Mouse (Mus musculus) testis, adult 2 months (tissue): Measurements from ENCODE around the gene 1700113H08Rik.

ENCODE experiments used
- CTCF ChIP-seq: fragments of 200-500 bp; IDR thresholded peaks from 2 replicates; pipeline ENCODE4 v1.5.1; 2012; ENCODE audit warnings: low read depth, mild to moderate bottlenecking, inconsistent platforms, low read length, moderate library complexity; ENCODE audit not compliant: control insufficient read depth, insufficient read depth, insufficient replicate concordance
- POLR2A ChIP-seq: fragments of 200-500 bp; IDR thresholded peaks from 2 replicates; pipeline ENCODE4 v1.6.1; 2012; ENCODE audit warnings: low read depth, mild to moderate bottlenecking, inconsistent platforms, low read length, moderate library complexity; ENCODE audit not compliant: control insufficient read depth

- TF ChIP-seq CTCF: no peak
- no peak for TF ChIP-seq POLR2A
Measured at GRCm38 (mm10) chr10:87098722-87099121, 40.9 kb downstream of the 1700113H08Rik start.
